Mouse (Mus musculus): Measurements from ENCODE around the gene Cysrt1. TPM values are rescaled to one million over a fixed set of nuclear protein-coding genes. Genes with fewer than 3 reads are reported as not detected.
A peak's percentile ranks its signal among the peaks of the same experiment; 100 is the strongest.

The Cysrt1 gene
- total RNA-seq, 1 experiment from 2014 or later, result 1.0 TPM

DNA sequence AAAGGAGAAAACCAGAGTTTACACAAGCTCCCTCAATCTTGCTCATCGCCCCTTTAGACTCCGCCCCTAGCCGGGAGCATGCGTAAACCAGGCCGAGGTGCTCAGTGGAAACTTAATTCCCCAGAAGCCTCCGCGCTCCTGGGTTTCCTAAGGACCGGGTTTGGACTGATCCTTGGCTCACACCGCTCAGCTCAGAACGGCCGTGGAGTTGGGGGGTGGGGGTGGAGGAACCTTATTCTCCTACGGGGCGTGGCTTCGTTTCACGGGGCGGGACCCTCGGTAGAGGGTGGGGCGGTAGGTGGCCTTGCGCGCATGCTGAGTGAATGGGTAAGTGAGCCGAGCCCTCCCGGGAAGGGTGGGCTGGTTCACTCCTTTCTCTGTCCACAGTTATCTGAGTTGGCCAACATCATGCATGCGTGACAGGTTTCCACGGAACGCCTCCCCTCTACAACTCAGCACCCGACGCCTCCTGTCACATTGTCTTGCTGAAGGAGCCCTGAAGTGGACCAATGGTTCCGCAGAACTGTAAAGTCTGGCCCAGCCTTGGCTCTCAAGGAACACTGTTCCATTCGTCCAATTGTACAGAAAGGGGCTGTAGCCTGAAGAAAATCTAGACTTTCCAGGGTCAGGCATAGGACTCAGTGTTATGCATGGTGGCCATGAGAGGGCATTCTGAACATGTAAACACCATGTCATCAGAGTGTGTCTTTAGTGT lies 1.4 kb downstream of the Cysrt1 start:
- 0 out of 2 replicates have a peak, but pooled peaks have one; percentile 15 for ATAC-seq (ENCODE audit: extremely low read depth, insufficient number of reproducible peaks, low FRiP score, poor library complexity, severe bottlenecking)

GRCm38 (mm10) chr2:25240310-25240709 lies 1.9 kb downstream of the Cysrt1 start:
- no peak for ATAC-seq (ENCODE audit: extremely low read depth, insufficient number of reproducible peaks, low FRiP score, poor library complexity, severe bottlenecking)

DNA sequence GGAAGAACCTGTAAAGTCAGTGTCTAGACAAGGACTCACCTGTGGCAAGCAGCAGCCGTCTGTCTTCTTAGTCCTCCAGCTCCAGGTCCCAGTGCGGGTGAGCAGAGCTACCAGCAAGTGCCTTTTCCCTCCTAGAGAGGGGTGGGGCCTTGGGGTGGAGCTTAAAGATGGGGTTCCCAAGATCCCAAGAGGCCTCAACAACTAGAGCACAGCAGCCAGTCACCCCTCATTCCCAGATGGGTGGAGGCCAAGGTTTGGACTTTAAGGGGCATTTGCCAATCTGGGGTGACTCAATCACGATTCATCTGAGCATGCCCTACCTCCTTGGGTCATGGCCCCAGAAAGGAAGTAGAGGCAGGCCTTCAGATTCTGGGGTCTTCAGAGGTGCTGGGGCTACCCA lies 2.5 kb downstream of the Cysrt1 start:
- no peak for ATAC-seq (ENCODE audit: extremely low read depth, insufficient number of reproducible peaks, low FRiP score, poor library complexity, severe bottlenecking)

DNA sequence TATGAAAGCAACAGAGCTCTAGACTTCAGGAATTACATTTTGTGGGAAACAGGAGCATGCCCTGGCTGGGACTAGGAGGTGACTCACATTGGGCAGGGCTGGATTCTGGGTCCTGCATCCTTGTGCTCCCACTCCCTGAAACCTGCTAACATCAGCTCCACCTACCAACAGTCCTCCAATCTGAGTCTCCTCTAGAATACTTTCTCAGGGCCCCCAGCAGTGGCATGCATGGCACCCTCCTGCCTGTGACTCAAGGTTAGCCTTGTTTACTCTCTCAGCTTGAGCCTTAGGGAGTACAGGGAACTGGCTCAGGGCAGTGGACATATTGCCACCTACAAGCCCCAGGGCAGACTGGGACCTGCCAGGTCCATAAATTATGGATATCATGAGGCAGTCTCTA lies 4.1 kb downstream of the Cysrt1 start:
- ATAC-seq (ENCODE audit: extremely low read depth, insufficient number of reproducible peaks, low FRiP score, poor library complexity, severe bottlenecking), result no peak

DNA sequence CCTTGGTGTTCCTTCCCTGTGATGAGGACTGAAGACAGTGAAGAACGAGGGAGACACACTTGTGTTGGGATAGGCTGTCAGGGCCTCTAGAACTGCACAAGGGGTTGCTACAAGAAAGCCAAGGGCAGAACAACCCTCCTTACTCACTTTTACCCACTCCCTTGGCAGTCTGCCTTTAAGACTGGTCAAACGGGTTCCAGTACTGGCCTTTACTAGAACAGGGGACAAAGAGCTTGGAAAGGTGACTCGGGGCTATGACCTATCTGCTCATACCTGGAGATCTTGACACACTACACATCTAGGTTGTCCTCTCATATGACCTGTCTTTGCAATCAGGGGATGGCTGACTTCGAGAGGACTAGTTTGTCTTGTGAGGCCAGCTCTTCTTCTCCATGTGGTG lies 4.7 kb downstream of the Cysrt1 start:
- ATAC-seq (ENCODE audit: extremely low read depth, insufficient number of reproducible peaks, low FRiP score, poor library complexity, severe bottlenecking), result no peak

- ATAC-seq (ENCODE audit: extremely low read depth, insufficient number of reproducible peaks, low FRiP score, poor library complexity, severe bottlenecking), result no peak
These were observed 5.6 kb downstream of the Cysrt1 start, which contains the start of gene Rnf224 for GRCm38 (mm10) chr2:25236614-25237013. TSS of gene Rnf224 (minus strand) at chr2:25236787.

- ATAC-seq (ENCODE audit: extremely low read depth, insufficient number of reproducible peaks, low FRiP score, poor library complexity, severe bottlenecking), result no peak
These were observed 7.6 kb downstream of the Cysrt1 start for GRCm38 (mm10) chr2:25234551-25235220.

GRCm38 (mm10) chr2:25234050-25234449 lies 8.2 kb downstream of the Cysrt1 start, which contains the start of gene Slc34a3:
TSS of gene Slc34a3 (minus strand) at chr2:25234364.
- ATAC-seq (ENCODE audit: extremely low read depth, insufficient number of reproducible peaks, low FRiP score, poor library complexity, severe bottlenecking), result no peak

- ATAC-seq (ENCODE audit: extremely low read depth, insufficient number of reproducible peaks, low FRiP score, poor library complexity, severe bottlenecking), result no peak
These were observed 8.8 kb downstream of the Cysrt1 start for GRCm38 (mm10) chr2:25233421-25233820.

DNA sequence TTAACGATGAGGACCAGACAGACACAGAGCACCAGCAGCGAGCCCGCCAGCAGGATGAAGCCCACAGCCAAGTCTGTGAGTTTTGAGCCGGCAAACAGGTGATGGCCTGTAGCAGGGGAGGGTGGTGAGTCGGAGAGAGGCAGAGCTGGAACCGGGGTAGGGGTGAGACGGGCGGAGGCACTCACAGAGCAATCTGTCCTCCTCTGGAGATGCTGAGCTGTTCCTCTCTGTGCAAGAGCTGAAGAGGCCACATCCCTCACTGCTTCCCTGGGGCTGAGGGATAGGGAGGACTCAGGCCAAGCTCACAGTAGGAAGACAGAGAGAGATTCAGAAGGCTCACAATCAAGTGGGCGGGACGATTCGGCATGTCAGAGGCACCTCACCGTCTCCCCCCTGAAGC lies 11.2 kb downstream of the Cysrt1 start:
- no peak for ATAC-seq (ENCODE audit: extremely low read depth, insufficient number of reproducible peaks, low FRiP score, poor library complexity, severe bottlenecking)

GRCm38 (mm10) chr2:25230581-25230980 lies 11.7 kb downstream of the Cysrt1 start:
- no peak for ATAC-seq (ENCODE audit: extremely low read depth, insufficient number of reproducible peaks, low FRiP score, poor library complexity, severe bottlenecking)

DNA sequence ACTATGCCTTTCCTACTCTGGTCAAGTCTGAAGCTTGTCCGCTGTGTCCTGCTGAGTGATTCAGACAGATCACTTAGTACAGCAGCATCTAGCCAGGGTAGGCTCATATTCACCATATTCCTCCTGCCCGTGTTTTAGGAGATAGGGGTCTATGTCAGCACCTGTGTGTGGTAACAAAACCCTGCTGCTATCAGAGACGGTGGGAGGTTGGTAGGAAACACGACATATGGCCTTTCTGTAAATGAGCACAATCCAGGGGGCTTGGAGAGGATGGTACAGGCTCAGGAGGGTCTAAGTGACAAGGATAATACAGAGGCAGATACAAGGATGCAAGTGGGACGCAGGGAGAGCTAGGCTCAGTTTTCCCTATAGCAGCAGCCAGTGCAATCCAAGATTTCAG lies 12.7 kb downstream of the Cysrt1 start:
- ATAC-seq (ENCODE audit: extremely low read depth, insufficient number of reproducible peaks, low FRiP score, poor library complexity, severe bottlenecking), result no peak

- no peak for ATAC-seq (ENCODE audit: extremely low read depth, insufficient number of reproducible peaks, low FRiP score, poor library complexity, severe bottlenecking)
These were observed 13.2 kb downstream of the Cysrt1 start for GRCm38 (mm10) chr2:25228995-25229530.

- ATAC-seq (ENCODE audit: extremely low read depth, insufficient number of reproducible peaks, low FRiP score, poor library complexity, severe bottlenecking), result peak; percentile 47
These were observed 13.8 kb downstream of the Cysrt1 start for GRCm38 (mm10) chr2:25228431-25228889.

DNA sequence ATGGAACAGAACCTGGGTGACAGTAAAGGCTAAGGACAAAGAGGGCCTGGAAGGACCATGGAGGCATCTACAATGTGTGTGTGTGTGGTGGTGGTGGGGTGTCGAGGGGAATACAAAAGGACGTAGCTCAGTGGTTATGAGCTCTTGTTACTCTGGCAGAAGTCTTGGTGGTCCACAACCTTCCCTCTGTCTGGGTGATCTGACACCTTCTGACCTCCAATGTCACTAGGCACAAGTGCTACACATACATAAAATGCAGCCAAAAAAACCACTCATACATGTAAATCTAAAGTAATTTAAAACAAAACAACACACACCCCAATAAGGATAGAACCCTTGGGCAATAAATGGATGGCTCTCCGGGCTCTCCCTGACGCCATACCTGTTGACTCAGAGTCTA lies 14.8 kb downstream of the Cysrt1 start:
- ATAC-seq (ENCODE audit: extremely low read depth, insufficient number of reproducible peaks, low FRiP score, poor library complexity, severe bottlenecking), result no peak

- ATAC-seq (ENCODE audit: extremely low read depth, insufficient number of reproducible peaks, low FRiP score, poor library complexity, severe bottlenecking), result no peak
These were observed 15.4 kb downstream of the Cysrt1 start for GRCm38 (mm10) chr2:25226864-25227263.

DNA sequence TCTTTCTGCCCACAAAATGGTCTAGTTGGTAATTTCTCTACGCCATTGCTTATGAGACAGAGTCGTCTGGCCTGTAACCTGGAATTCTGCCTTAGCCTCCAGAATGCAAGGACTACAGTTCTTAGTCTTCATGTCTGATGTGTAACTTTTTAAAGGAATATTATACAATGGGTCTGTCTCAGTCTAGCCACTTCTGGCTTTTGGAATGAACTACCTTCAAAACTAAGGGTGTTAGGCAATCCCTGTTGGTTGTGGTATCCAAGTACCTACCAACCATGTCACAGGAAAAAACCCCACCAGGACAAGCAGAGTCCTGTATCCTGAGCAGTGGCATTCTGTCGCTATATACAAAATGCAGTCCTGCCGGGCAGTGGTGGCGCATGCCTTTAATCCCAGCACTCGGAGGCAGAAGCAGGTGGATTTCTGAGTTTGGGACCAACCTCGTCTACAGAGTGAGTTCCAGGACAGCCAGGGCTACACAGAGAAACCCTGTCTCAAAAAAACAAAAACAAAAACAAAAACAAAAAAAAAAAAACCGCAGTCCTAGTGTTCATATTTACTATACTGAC lies 16.4 kb downstream of the Cysrt1 start:
- no peak for ATAC-seq (ENCODE audit: extremely low read depth, insufficient number of reproducible peaks, low FRiP score, poor library complexity, severe bottlenecking)

DNA sequence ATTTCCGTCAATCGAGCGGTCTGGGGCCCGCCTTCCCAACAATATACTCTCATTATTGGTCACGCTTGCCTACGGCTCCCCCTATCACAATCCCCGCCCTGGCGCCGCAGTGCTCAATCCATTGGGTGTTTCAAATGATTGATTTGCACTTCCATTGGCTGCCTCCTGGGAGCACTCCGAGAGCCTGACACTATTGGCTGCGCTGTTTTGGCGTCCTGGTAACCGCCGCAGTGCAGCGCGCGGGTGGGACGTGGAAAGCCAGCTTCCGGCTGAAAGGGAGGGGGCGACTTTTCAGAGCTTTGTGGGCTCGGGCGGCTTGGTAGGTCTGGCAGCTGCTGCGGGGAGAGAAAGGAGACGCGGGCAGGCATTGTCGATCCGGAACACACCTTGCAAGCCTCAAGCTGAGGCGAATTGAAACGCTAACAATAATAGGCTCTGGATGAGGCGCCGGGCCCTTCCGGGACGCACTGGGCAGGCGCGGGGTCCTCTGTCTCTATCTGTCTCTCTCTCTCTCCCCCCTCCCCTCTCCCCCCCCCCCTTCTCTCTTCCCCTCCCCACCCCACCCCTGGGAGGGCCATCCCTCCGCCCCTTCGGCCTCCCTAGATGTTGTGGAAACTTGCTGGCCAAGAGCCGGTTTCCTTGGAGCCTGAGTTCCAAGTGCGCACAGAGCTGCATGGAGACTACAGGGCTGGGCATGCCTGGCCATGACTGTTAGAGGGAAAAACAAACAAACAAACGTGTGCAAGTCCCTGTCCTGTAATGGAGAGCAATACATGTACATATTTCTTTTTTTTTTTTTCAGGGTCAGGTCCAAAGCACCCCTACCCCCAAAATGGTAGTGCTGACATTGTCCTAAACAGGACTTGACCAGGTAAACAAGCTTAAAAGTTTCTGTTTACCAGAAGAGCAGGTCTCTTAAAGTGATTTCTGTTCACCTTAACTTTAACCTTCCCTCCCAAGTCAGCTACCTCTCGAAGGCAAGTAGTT lies 17.2 kb downstream of the Cysrt1 start:
- peak; percentile 80 for ATAC-seq (ENCODE audit: extremely low read depth, insufficient number of reproducible peaks, low FRiP score, poor library complexity, severe bottlenecking)

- ATAC-seq (ENCODE audit: extremely low read depth, insufficient number of reproducible peaks, low FRiP score, poor library complexity, severe bottlenecking), result no peak
These were observed 17.8 kb downstream of the Cysrt1 start, which contains the start of gene Tubb4b for GRCm38 (mm10) chr2:25224492-25224765. TSS of gene Tubb4b (minus strand) at chr2:25224702.

Data from neutrophil, adult 5-6 weeks (primary cell).